15 mouse cellular contexts compared by ENCODE assay signal in genomic region chr16:97591512-97591911, GRCm38 (mm10). TPM values are rescaled to one million over a fixed set of nuclear protein-coding genes. Genes with fewer than 3 reads are reported as not detected.
"Had no signal": no experiment of that assay in that cellular context is flagged by ENCODE, and none has a peak within 500 bp of the region (broad histone marks: within the 10 kb centered on the region; RNA-seq: fewer than 3 reads in every experiment).

No protein-coding gene starts in this region.

- ATAC-seq: liver, postnatal 0 days; midbrain, embryonic 15.5 days had no signal

- H3K4me1 ChIP-seq: hindbrain, embryonic 15.5 days; limb, embryonic 10.5 days; megakaryocyte, embryonic 14.5 days; midbrain, embryonic 15.5 days; neural tube, embryonic 12.5 days had no signal

- H3K36me3 ChIP-seq: hindbrain, embryonic 15.5 days; limb, embryonic 10.5 days; liver, embryonic 13.5 days; lung, embryonic 15.5 days; midbrain, embryonic 15.5 days; neural tube, embryonic 12.5 days had no signal

- H3K27ac ChIP-seq: hindbrain, embryonic 15.5 days; layer of hippocampus, adult 2 months; limb, embryonic 10.5 days; liver, embryonic 13.5 days; lung, embryonic 15.5 days; macrophage; midbrain, embryonic 15.5 days; neural tube, embryonic 12.5 days had no signal

- H3K27me3 ChIP-seq: hindbrain, embryonic 15.5 days; liver, embryonic 13.5 days; lung, embryonic 15.5 days; midbrain, embryonic 15.5 days; neural tube, embryonic 12.5 days had no signal

- H3K4me3 ChIP-seq: hindbrain, embryonic 15.5 days; layer of hippocampus, adult 2 months; limb, embryonic 10.5 days; liver, embryonic 13.5 days; lung, embryonic 15.5 days; megakaryocyte, embryonic 14.5 days; midbrain, embryonic 15.5 days; neural tube, embryonic 12.5 days had no signal

- H3K9me3 ChIP-seq: hindbrain, embryonic 15.5 days; limb, embryonic 10.5 days; liver, embryonic 13.5 days; lung, embryonic 15.5 days; megakaryocyte, embryonic 14.5 days; midbrain, embryonic 15.5 days; neural tube, embryonic 12.5 days had no signal

- DNase-seq: liver, embryonic 13.5 days; liver, postnatal 0 days; lung, postnatal 14 days; spleen, adult 18-20 months; thymus, adult 2 months; thymus, postnatal 25 days had no signal

- H3K9ac ChIP-seq: hindbrain, embryonic 15.5 days; liver, embryonic 13.5 days; liver, postnatal 0 days; lung, embryonic 15.5 days; midbrain, embryonic 15.5 days; neural tube, embryonic 12.5 days had no signal

- H3K4me2 ChIP-seq: hindbrain, embryonic 15.5 days; liver, embryonic 13.5 days; lung, embryonic 15.5 days; midbrain, embryonic 11.5 days; midbrain, embryonic 15.5 days; neural tube, embryonic 12.5 days had no signal

RNA-seq across cellular contexts. Expression of gene Tmprss2, which starts 19.5 kb away (rescaled TPM):
- polyA plus RNA-seq: macrophage had no signal
